Mouse (Mus musculus) testis, adult 2 months (tissue): ENCODE results near the gene Zfp358.

Experiments used
- CTCF ChIP-seq: fragments of 200-500 bp; IDR thresholded peaks from 2 replicates; pipeline ENCODE4 v1.5.1; 2012; ENCODE audit warnings: low read depth, mild to moderate bottlenecking, inconsistent platforms, low read length, moderate library complexity; ENCODE audit not compliant: control insufficient read depth, insufficient read depth, insufficient replicate concordance
- POLR2A ChIP-seq: fragments of 200-500 bp; IDR thresholded peaks from 2 replicates; pipeline ENCODE4 v1.6.1; 2012; ENCODE audit warnings: low read depth, mild to moderate bottlenecking, inconsistent platforms, low read length, moderate library complexity; ENCODE audit not compliant: control insufficient read depth

DNA sequence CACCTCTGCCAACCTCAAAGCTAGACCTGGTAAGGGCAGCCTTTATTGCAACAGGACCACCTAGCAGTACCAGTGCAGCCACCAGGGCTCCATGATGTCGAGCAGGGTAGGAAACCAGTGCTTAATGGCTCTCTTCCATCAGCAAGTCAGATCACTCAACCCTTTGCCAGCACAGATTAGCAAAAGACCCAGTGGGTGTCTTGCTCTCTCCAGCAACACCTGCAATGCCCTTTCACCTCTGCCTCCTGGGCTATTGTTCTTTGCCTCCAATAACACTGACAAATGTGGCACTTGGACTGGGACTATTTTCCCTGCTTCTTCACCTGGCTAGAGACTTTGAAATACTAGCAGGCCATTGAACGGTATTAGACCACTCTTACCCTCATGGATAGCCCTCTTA is 43.7 kb upstream of the Zfp358 start:
- TF ChIP-seq POLR2A (no peak), CTCF (no peak)
